Mouse (Mus musculus): Measurements from ENCODE around the gene Itga5. TPM values are rescaled to one million over a fixed set of nuclear protein-coding genes. Genes with fewer than 3 reads are reported as not detected.
A peak's percentile ranks its signal among the peaks of the same experiment; 100 is the strongest.

Itga5 gene
- polyA plus RNA-seq, 1 experiment from 2014 or later: 55.2 TPM

- Histone ChIP-seq H3K9me3 (no peaks in the 10 kb centered on the region), H3K4me3 (no peak overlapping the region), H3K4me2 (replicated peaks) (no peak overlapping the region), H3K27me3 (peaks cover 33% of the 10 kb centered on the region), H3K4me1 (peaks cover 64% of the 10 kb centered on the region), H3K27ac (no peak overlapping the region), H3K36me3 (no peaks in the 10 kb centered on the region), H3K9ac (no peak overlapping the region)
- WGBS: 21% methylated on average over 7 of the region's 7 CpGs
- no peak for ATAC-seq (ENCODE audit: low FRiP score, low read depth)
Observed at GRCm38 (mm10) chr15:103335488-103336235, 30.9 kb downstream of the Itga5 start.

- peaks cover 58% of the 10 kb centered on the region for H3K4me1 ChIP-seq
- H3K4me3 ChIP-seq: no peak overlapping the region
- H3K9me3 ChIP-seq: no peaks in the 10 kb centered on the region
- H3K9ac ChIP-seq: no peak overlapping the region
- WGBS: 49% methylated on average over 3 of the region's 3 CpGs
- H3K27me3 ChIP-seq: peaks cover 27% of the 10 kb centered on the region
- no peaks in the 10 kb centered on the region for H3K36me3 ChIP-seq
- ATAC-seq (ENCODE audit: low FRiP score, low read depth): no peak
- no peak overlapping the region for H3K4me2 ChIP-seq (replicated peaks)
- no peak overlapping the region for H3K27ac ChIP-seq
Observed at GRCm38 (mm10) chr15:103335040-103335439, 31.5 kb downstream of the Itga5 start.

GRCm38 (mm10) chr15:103334194-103334593, 32.4 kb downstream of the Itga5 start:
- Histone ChIP-seq H3K9me3 (no peaks in the 10 kb centered on the region), H3K27me3 (peaks cover 22% of the 10 kb centered on the region), H3K4me2 (replicated peaks) (no peak overlapping the region), H3K9ac (no peak overlapping the region), H3K36me3 (no peaks in the 10 kb centered on the region), H3K4me3 (no peak overlapping the region), H3K4me1 (peaks cover 52% of the 10 kb centered on the region), H3K27ac (no peak overlapping the region)
- WGBS: 6% methylated on average over 1 of the region's 2 CpGs
- no peak; the same call in 1 of the 2 replicates for ATAC-seq (ENCODE audit: low FRiP score, low read depth)

GRCm38 (mm10) chr15:103333738-103334137, 32.8 kb downstream of the Itga5 start:
- no peak for ATAC-seq (ENCODE audit: low FRiP score, low read depth)
- 56% methylated on average over 5 of the region's 5 CpGs for WGBS
- Histone ChIP-seq H3K27me3 (peaks cover 17% of the 10 kb centered on the region), H3K4me3 (no peak overlapping the region), H3K9me3 (no peaks in the 10 kb centered on the region), H3K36me3 (no peaks in the 10 kb centered on the region), H3K9ac (peak overlapping the region; percentile 32; the same call in 1 of the 2 replicates), H3K4me1 (peaks cover 47% of the 10 kb centered on the region), H3K27ac (no peak overlapping the region), H3K4me2 (replicated peaks) (no peak overlapping the region)

- Histone ChIP-seq H3K4me2 (replicated peaks) (no peak overlapping the region), H3K27me3 (peaks cover 11% of the 10 kb centered on the region), H3K9ac (peak overlapping the region; percentile 32; the same call in 1 of the 2 replicates), H3K36me3 (no peaks in the 10 kb centered on the region), H3K4me3 (no peak overlapping the region), H3K4me1 (peaks cover 43% of the 10 kb centered on the region), H3K9me3 (no peaks in the 10 kb centered on the region), H3K27ac (no peak overlapping the region)
- ATAC-seq (ENCODE audit: low FRiP score, low read depth): no peak
- WGBS: 53% methylated on average over 5 of the region's 5 CpGs
Observed at GRCm38 (mm10) chr15:103333081-103333615, 33.4 kb downstream of the Itga5 start.

GRCm38 (mm10) chr15:103323455-103324247, 42.9 kb downstream of the Itga5 start:
- Histone ChIP-seq H3K4me2 (replicated peaks) (peak overlapping the region; percentile 83), H3K4me3 (peak overlapping the region; percentile 66), H3K9ac (peak overlapping the region; percentile 82), H3K27ac (peak overlapping the region; percentile 77), H3K27me3 (no peaks in the 10 kb centered on the region), H3K9me3 (no peaks in the 10 kb centered on the region), H3K36me3 (peaks cover 15% of the 10 kb centered on the region), H3K4me1 (peaks cover 32% of the 10 kb centered on the region)
- WGBS: 3% methylated on average over 37 of the region's 40 CpGs
- ATAC-seq (ENCODE audit: low FRiP score, low read depth): peak; percentile 95

- no peaks in the 10 kb centered on the region for H3K9me3 ChIP-seq
- peak overlapping the region; percentile 66 for H3K4me3 ChIP-seq
- H3K4me1 ChIP-seq: peaks cover 32% of the 10 kb centered on the region
- peak; percentile 79 for ATAC-seq (ENCODE audit: low FRiP score, low read depth)
- H3K9ac ChIP-seq: peak overlapping the region; percentile 82
- peak overlapping the region; percentile 83 for H3K4me2 ChIP-seq (replicated peaks)
- H3K27me3 ChIP-seq: no peaks in the 10 kb centered on the region
- 1% methylated on average over 5 of the region's 26 CpGs for WGBS
- H3K27ac ChIP-seq: peak overlapping the region; percentile 77; the same call in 1 of the 2 replicates
- peaks cover 21% of the 10 kb centered on the region for H3K36me3 ChIP-seq
Observed at GRCm38 (mm10) chr15:103323070-103323454, 43.5 kb downstream of the Itga5 start.

- Histone ChIP-seq H3K4me3 (peak overlapping the region; percentile 66), H3K36me3 (peaks cover 27% of the 10 kb centered on the region), H3K9ac (peak overlapping the region; percentile 82), H3K9me3 (no peaks in the 10 kb centered on the region), H3K27me3 (no peaks in the 10 kb centered on the region), H3K27ac (no peak overlapping the region), H3K4me1 (peaks cover 32% of the 10 kb centered on the region), H3K4me2 (replicated peaks) (peak overlapping the region; percentile 83)
- WGBS: 54% methylated on average over 4 of the region's 4 CpGs
- ATAC-seq (ENCODE audit: low FRiP score, low read depth): no peak
Observed at GRCm38 (mm10) chr15:103322396-103322795, 44.2 kb downstream of the Itga5 start.

GRCm38 (mm10) chr15:103321076-103321475, 45.5 kb downstream of the Itga5 start:
- Histone ChIP-seq H3K4me1 (peaks cover 39% of the 10 kb centered on the region), H3K9me3 (no peaks in the 10 kb centered on the region), H3K4me3 (no peak overlapping the region), H3K4me2 (replicated peaks) (no peak overlapping the region), H3K36me3 (peaks cover 40% of the 10 kb centered on the region), H3K27me3 (no peaks in the 10 kb centered on the region), H3K27ac (no peak overlapping the region), H3K9ac (peak overlapping the region; percentile 13; the same call in 1 of the 2 replicates)
- 58% methylated on average over 1 of the region's 1 CpGs for WGBS
- ATAC-seq (ENCODE audit: low FRiP score, low read depth): no peak

- no peak overlapping the region for H3K4me2 ChIP-seq (replicated peaks)
- H3K4me1 ChIP-seq: peaks cover 58% of the 10 kb centered on the region
- no peak overlapping the region for H3K27ac ChIP-seq
- H3K27me3 ChIP-seq: no peaks in the 10 kb centered on the region
- H3K9me3 ChIP-seq: no peaks in the 10 kb centered on the region
- H3K4me3 ChIP-seq: no peak overlapping the region
- WGBS: 75% methylated on average over 3 of the region's 3 CpGs
- peaks cover 50% of the 10 kb centered on the region for H3K36me3 ChIP-seq
- no peak for ATAC-seq (ENCODE audit: low FRiP score, low read depth)
- peak overlapping the region; percentile 40; the same call in 1 of the 2 replicates for H3K9ac ChIP-seq
Observed at GRCm38 (mm10) chr15:103318201-103318816, 48.3 kb downstream of the Itga5 start.

GRCm38 (mm10) chr15:103317731-103318130, 48.8 kb downstream of the Itga5 start:
- peak overlapping the region; percentile 40; the same call in 1 of the 2 replicates for H3K9ac ChIP-seq
- H3K9me3 ChIP-seq: no peaks in the 10 kb centered on the region
- no peak for ATAC-seq (ENCODE audit: low FRiP score, low read depth)
- H3K27me3 ChIP-seq: no peaks in the 10 kb centered on the region
- H3K4me1 ChIP-seq: peaks cover 60% of the 10 kb centered on the region
- WGBS: 93% methylated on average over 8 of the region's 8 CpGs
- no peak overlapping the region for H3K4me3 ChIP-seq
- peaks cover 50% of the 10 kb centered on the region for H3K36me3 ChIP-seq
- H3K4me2 ChIP-seq (replicated peaks): no peak overlapping the region
- H3K27ac ChIP-seq: no peak overlapping the region

GRCm38 (mm10) chr15:103317120-103317519, 49.4 kb downstream of the Itga5 start:
- peaks cover 50% of the 10 kb centered on the region for H3K36me3 ChIP-seq
- H3K27ac ChIP-seq: no peak overlapping the region
- no peak overlapping the region for H3K4me2 ChIP-seq (replicated peaks)
- ATAC-seq (ENCODE audit: low FRiP score, low read depth): no peak
- H3K4me3 ChIP-seq: no peak overlapping the region
- peaks cover 54% of the 10 kb centered on the region for H3K4me1 ChIP-seq
- H3K27me3 ChIP-seq: no peaks in the 10 kb centered on the region
- H3K9ac ChIP-seq: no peak overlapping the region
- H3K9me3 ChIP-seq: no peaks in the 10 kb centered on the region
